Mouse (Mus musculus): ENCODE measurements around the gene Usp33.

Gene Usp33

DNA sequence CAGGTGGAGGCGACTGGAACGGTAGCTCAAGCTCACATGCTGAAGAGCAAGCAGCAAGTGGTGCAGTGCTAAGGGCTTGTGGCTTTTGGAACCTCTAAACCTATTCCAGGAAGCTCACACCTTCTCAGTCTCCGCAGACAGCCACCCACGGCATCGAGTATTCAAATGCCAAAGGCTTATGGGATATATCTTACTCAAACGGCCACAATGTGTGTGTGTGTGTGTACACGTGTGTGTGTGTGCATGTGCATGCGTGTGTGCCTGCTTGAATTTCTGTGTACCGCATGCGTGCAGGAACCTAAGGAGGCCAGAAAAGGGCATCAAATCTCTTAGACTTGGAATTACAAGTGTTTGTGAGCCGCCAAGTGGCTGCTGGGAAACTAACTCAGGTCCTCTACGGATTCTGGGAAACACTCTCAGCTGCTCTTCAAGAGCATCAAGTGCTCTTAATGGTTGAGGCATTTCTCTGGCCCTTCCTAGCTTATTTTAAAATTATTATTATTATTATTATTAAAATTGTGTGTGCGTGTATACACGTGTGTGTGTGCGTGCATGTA, 3.2 kb upstream of the Usp33 start:
- ATAC-seq (ENCODE audit: low TSS enrichment), result no peak

GRCm38 (mm10) chr3:152346633-152347141, 409 bp downstream of the Usp33 start:
- peak; percentile 20; the same call in 1 of the 2 replicates for ATAC-seq (ENCODE audit: low TSS enrichment)

GRCm38 (mm10) chr3:152347227-152347626, 949 bp downstream of the Usp33 start:
- ATAC-seq (ENCODE audit: low TSS enrichment), result no peak

- no peak for ATAC-seq (ENCODE audit: low TSS enrichment)
Measured at GRCm38 (mm10) chr3:152348011-152348830, 1.9 kb downstream of the Usp33 start.

DNA sequence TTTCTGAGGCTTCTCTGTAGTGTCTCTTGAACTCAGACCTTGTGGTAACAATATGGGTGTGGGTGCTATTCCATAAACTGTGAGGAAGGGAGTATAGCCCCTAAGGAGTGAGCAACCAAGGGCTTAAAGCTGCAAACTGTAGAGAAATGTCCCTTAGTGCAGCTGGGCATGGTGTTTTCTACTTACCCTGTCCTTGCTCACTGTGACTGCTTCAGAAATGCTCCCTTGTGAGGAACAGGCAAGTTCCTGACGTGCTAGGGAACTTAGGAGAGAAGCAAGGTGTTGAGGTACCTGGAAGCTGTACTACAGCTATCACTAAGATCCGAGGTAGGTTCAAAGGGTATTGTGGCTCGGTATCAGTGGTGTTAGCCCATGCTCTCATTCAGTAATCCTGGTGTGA, 4.2 kb downstream of the Usp33 start:
- ATAC-seq (ENCODE audit: low TSS enrichment), result no peak

- no peak for ATAC-seq (ENCODE audit: low TSS enrichment)
Measured at GRCm38 (mm10) chr3:152350966-152351365, 4.7 kb downstream of the Usp33 start.

DNA sequence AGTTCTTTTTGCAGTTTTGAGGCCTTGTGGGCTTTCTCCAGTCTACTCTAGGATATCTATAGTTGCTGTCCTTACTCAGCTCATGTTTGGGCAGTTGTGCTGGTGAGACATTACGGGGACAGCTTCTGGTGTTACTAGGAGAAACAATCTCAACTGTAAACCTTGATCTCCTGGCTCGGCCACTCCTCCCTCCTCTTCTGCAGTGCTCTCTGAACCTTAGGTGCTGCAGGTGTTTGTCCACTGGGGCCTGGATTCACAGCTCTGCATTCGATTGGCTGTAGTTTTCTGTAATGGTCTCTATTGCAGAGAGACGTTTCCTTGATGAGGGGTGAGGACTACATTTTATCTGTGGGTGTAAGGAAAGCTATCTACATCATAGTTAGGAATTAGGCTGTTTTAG, 6.0 kb downstream of the Usp33 start:
- ATAC-seq (ENCODE audit: low TSS enrichment), result no peak

- ATAC-seq (ENCODE audit: low TSS enrichment), result no peak
Measured at GRCm38 (mm10) chr3:152353434-152354177, 7.3 kb downstream of the Usp33 start.

DNA sequence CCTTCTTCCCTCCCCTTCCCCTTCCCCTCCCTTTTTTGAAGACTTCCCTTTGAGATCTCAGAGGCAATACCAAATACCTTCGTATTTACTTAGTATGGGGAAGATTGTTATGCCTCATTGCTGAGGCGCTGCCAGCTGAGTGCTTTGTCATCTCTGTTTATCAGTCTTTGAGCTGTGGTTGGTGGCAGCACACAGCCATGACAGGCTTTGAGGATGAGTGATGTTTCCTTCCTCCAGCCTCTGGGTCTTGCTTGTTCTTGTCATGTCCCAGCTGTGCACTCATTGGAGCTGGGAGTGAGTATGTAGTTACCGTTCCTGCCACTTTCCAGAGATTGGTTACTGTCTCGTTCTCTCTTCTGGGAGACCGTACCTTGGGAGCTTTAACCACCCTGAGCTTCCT, 9.1 kb downstream of the Usp33 start:
- peak; percentile 40; the same call in 1 of the 2 replicates for ATAC-seq (ENCODE audit: low TSS enrichment)

GRCm38 (mm10) chr3:152356751-152357150, 10.5 kb downstream of the Usp33 start:
- ATAC-seq (ENCODE audit: low TSS enrichment), result peak; percentile 30; the same call in 1 of the 2 replicates

DNA sequence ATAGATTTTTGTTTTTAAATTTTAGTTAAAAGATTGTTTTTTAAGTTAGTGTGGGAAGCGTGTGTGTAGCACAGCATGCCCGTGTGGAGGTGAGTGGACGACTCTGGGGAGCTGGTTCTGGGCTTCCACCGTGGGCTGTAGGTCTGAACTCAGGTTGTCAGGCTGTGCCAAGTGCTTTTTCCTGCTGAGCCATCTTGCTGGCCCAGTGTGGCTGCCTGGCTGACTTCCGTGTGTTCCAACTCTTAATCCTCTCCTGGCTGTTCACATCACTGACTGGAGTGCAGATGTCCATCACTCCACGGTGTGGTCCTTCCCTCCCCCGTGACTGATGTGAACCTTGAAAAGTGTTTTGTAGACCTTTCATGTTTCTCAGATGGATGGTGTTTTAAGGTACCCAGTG, 12.9 kb downstream of the Usp33 start:
- no peak for ATAC-seq (ENCODE audit: low TSS enrichment)

- no peak for ATAC-seq (ENCODE audit: low TSS enrichment)
Measured at GRCm38 (mm10) chr3:152364181-152364580, 17.9 kb downstream of the Usp33 start.

- ATAC-seq (ENCODE audit: low TSS enrichment), result no peak
Measured at GRCm38 (mm10) chr3:152376063-152376462, 29.8 kb downstream of the Usp33 start.

GRCm38 (mm10) chr3:152384106-152384505, 37.8 kb downstream of the Usp33 start:
- no peak for ATAC-seq (ENCODE audit: low TSS enrichment)

- peak; percentile 88 for ATAC-seq (ENCODE audit: low TSS enrichment)
Measured at GRCm38 (mm10) chr3:152395350-152396277, 49.3 kb downstream of the Usp33 start, which contains the start of gene Zzz3. TSS of gene Zzz3 (plus strand) at chr3:152395473.

GRCm38 (mm10) chr3:152396278-152396987, 50.2 kb downstream of the Usp33 start:
- ATAC-seq (ENCODE audit: low TSS enrichment), result peak; percentile 79

DNA sequence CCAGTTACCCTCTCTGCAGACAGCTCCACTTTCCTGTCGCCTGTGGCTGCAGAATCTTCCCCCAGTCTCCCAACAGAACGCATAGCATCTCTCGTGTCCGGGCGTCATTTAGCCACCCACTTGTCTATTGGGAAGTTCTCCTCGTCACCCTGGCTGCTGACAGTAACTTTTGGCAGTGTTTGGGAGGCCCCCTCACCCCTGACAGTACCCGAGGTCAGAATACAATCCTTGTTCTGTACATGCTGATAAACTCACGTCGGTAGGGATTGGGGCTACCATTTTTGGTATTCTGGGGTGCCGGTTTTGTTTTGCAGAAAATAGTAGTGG, 50.7 kb downstream of the Usp33 start:
- ATAC-seq (ENCODE audit: low TSS enrichment), result no peak

DNA sequence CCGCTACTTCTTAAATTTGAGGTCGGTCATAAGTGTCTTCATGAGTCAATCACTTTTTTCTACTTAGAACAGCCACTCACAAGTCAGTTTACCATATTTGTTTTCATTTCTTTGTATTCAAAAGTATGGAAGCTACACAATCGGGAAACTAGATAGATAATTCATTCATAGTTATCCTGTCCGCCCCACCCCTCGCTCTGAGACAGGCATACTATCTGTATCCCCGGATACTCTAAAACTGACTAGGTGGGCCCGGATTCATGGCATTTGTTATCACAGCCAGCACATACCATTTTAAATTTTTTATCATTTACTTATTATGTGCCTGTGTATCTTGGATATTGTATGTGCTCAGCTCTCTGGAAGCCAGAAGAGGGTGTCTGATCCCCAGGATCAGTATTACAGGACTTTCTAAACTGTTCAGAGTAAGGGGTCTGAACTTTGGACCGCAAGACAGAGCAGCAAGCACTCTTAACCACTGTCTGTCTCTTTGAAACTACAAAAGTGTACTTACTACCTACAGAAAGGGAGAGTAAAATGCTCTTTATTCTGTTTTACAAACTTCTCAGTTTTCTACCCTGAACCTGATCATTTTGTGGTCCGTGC, 51.2 kb downstream of the Usp33 start:
- no peak for ATAC-seq (ENCODE audit: low TSS enrichment)

- ATAC-seq (ENCODE audit: low TSS enrichment), result no peak
Measured at GRCm38 (mm10) chr3:152400441-152400840, 54.2 kb downstream of the Usp33 start.

- no peak for ATAC-seq (ENCODE audit: low TSS enrichment)
Measured at GRCm38 (mm10) chr3:152400875-152401274, 54.6 kb downstream of the Usp33 start.
